In the genomic region with DNA sequence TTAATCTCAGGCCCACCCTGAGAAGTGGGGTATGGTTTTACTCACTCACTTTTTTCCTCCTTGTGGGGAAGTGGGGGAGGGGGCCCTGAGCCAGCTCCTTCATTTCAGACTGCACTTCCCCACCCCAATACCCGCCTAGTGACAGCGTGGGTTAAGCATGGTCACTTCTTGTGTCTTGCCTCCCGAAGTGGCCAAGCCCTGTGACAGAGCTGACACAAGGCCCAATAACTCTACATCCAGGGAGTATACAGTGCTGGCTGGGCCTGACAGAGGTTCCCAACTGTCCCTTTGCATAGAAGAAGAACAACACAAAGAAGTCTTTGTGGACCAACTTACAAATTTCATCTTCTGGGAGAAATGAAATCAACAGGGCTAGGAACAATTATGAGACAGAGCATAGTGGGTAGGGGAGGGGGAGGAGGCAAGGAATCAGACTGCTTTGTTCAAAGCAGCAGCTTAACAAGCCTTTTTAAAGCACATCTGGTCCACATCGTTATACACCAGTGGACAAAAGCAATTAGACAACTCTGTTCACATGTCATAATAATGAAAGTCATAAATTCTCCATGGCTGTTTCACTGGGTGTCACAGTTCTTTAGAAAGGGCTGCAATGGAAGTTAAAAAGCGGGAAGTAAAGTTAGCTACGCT, we compare ENCODE assay signal across 15 mouse cellular contexts. TPM values are rescaled to one million over a fixed set of nuclear protein-coding genes. Genes with fewer than 3 reads are reported as not detected.
DNase-seq lines count a peak whose midpoint lies in the region; ATAC-seq and TF ChIP-seq lines count a peak whose summit lies in the region.
"Had no signal": no experiment of that assay in that cellular context is flagged by ENCODE, and none has a peak within 500 bp of the region (broad histone marks: within the 10 kb centered on the region; RNA-seq: fewer than 3 reads in every experiment).

No protein-coding gene starts in this region.

- TF ChIP-seq CTCF in left cerebral cortex, adult 2 months (IDR thresholded peaks at IDR 0.05): no peak

- no peak overlapping the region for H3K4me2 ChIP-seq in hindbrain, embryonic 11.5 days (replicated peaks; ENCODE audit: low read depth, low read length)
- H3K4me2 ChIP-seq in neural tube, embryonic 11.5 days (ENCODE audit: low read depth): no peak overlapping the region
- no peak overlapping the region for H3K4me2 ChIP-seq in limb, embryonic 11.5 days (ENCODE audit: low read depth, severe bottlenecking)
- no peak overlapping the region for H3K4me2 ChIP-seq in intestine, embryonic 15.5 days (replicated peaks)
- H3K4me2 ChIP-seq: limb, embryonic 15.5 days had no signal

- no peaks in the 10 kb centered on the region for H3K9me3 ChIP-seq in hindbrain, embryonic 11.5 days (ENCODE audit: control insufficient read depth, low read length)
- no peaks in the 10 kb centered on the region for H3K9me3 ChIP-seq in hindbrain, embryonic 10.5 days
- H3K9me3 ChIP-seq in neural tube, embryonic 11.5 days (ENCODE audit: control insufficient read depth, low read length): no peaks in the 10 kb centered on the region
- no peaks in the 10 kb centered on the region for H3K9me3 ChIP-seq in limb, embryonic 11.5 days (ENCODE audit: control insufficient read depth, low read length)
- H3K9me3 ChIP-seq in intestine, embryonic 15.5 days: no peaks in the 10 kb centered on the region
- H3K9me3 ChIP-seq: limb, embryonic 15.5 days had no signal

- intact Hi-C loops in left cerebral cortex, adult 2 months (cut with DNase I): loop anchor here (10.0 kb wide), 1 partner anchor 641 kb away; no protein-coding TSS in a partner anchor

- H3K4me3 ChIP-seq in hindbrain, embryonic 11.5 days (ENCODE audit: low read depth, low read length): no peak overlapping the region
- no peak overlapping the region for H3K4me3 ChIP-seq in hindbrain, embryonic 10.5 days
- no peak overlapping the region for H3K4me3 ChIP-seq in neural tube, embryonic 11.5 days (ENCODE audit: low read depth, low read length)
- no peak overlapping the region for H3K4me3 ChIP-seq in limb, embryonic 11.5 days (ENCODE audit: low read depth, low read length)
- H3K4me3 ChIP-seq in left cerebral cortex, adult 2 months: no peak overlapping the region
- H3K4me3 ChIP-seq in intestine, embryonic 15.5 days (replicated peaks): no peak overlapping the region
- H3K4me3 ChIP-seq: erythroblast, embryonic 14.5 days; limb, embryonic 15.5 days had no signal

- no peaks in the 10 kb centered on the region for H3K36me3 ChIP-seq in hindbrain, embryonic 11.5 days (ENCODE audit: control insufficient read depth, insufficient read depth, low read length)
- no peaks in the 10 kb centered on the region for H3K36me3 ChIP-seq in hindbrain, embryonic 10.5 days
- H3K36me3 ChIP-seq in neural tube, embryonic 11.5 days (ENCODE audit: control insufficient read depth, insufficient read depth, low read length): no peaks in the 10 kb centered on the region
- H3K36me3 ChIP-seq in limb, embryonic 11.5 days (ENCODE audit: control insufficient read depth, insufficient read depth, low read length): no peaks in the 10 kb centered on the region
- no peaks in the 10 kb centered on the region for H3K36me3 ChIP-seq in intestine, embryonic 15.5 days
- H3K36me3 ChIP-seq: limb, embryonic 15.5 days had no signal

- 62% methylated on average over 6 of the region's 6 CpGs for WGBS in hindbrain, embryonic 11.5 days
- 67% methylated on average over 6 of the region's 6 CpGs for WGBS in hindbrain, embryonic 10.5 days
- 42% methylated on average over 6 of the region's 6 CpGs for WGBS in neural tube, embryonic 11.5 days
- WGBS in limb, embryonic 11.5 days: 27% methylated on average over 6 of the region's 6 CpGs
- 75% methylated on average over 6 of the region's 6 CpGs for WGBS in intestine, embryonic 15.5 days

- no peak for DNase-seq in hindbrain, embryonic 11.5 days (ENCODE audit: low spot score)
- no peak for DNase-seq in hindbrain, embryonic 10.5 days (ENCODE audit: low spot score)
- DNase-seq in neural tube, embryonic 11.5 days (ENCODE audit: low spot score): no peak
- DNase-seq in neural tube, embryonic 10.5 days (ENCODE audit: extremely low spot score, low spot score): no peak
- DNase-seq in limb, embryonic 11.5 days (ENCODE audit: low spot score): peak; percentile 45
- no peak for DNase-seq in left cerebral cortex, adult 2 months (ENCODE audit: extremely low spot score in 1 of 2, low spot score in 2 of 2)
- DNase-seq: heart, adult 18-20 months; heart, postnatal 10 days; kidney, adult 18-20 months; thymus, postnatal 14 days had no signal

- no peaks in the 10 kb centered on the region; the same call in 1 of the 2 replicates for H3K27me3 ChIP-seq in hindbrain, embryonic 11.5 days (ENCODE audit: control insufficient read depth, insufficient read depth, low read length)
- no peaks in the 10 kb centered on the region for H3K27me3 ChIP-seq in hindbrain, embryonic 10.5 days (ENCODE audit: insufficient read depth, poor library complexity, severe bottlenecking)
- H3K27me3 ChIP-seq in neural tube, embryonic 11.5 days (ENCODE audit: control insufficient read depth, insufficient read depth, low read length): no peaks in the 10 kb centered on the region
- no peaks in the 10 kb centered on the region for H3K27me3 ChIP-seq in limb, embryonic 11.5 days (ENCODE audit: control insufficient read depth, insufficient read depth, low read length)
- H3K27me3 ChIP-seq in intestine, embryonic 15.5 days (replicated peaks): no peaks in the 10 kb centered on the region

- H3K9ac ChIP-seq in hindbrain, embryonic 11.5 days (ENCODE audit: low read depth, low read length): no peak overlapping the region
- no peak overlapping the region for H3K9ac ChIP-seq in neural tube, embryonic 11.5 days (ENCODE audit: low read length)
- H3K9ac ChIP-seq in limb, embryonic 11.5 days (ENCODE audit: low read length): no peak overlapping the region
- H3K9ac ChIP-seq in intestine, embryonic 15.5 days: no peak overlapping the region
- H3K9ac ChIP-seq: limb, embryonic 15.5 days had no signal

- H3K4me1 ChIP-seq in hindbrain, embryonic 11.5 days (replicated peaks; ENCODE audit: control insufficient read depth, insufficient read depth, low read length): no peaks in the 10 kb centered on the region
- H3K4me1 ChIP-seq in hindbrain, embryonic 10.5 days (replicated peaks): peaks cover 12% of the 10 kb centered on the region
- no peaks in the 10 kb centered on the region for H3K4me1 ChIP-seq in neural tube, embryonic 11.5 days (ENCODE audit: control insufficient read depth, insufficient read depth, low read length)
- peaks cover 10% of the 10 kb centered on the region; the same call in 1 of the 2 replicates for H3K4me1 ChIP-seq in limb, embryonic 11.5 days (ENCODE audit: control insufficient read depth, insufficient read depth, low read length)
- H3K4me1 ChIP-seq in intestine, embryonic 15.5 days (replicated peaks): no peaks in the 10 kb centered on the region

- H3K27ac ChIP-seq in hindbrain, embryonic 11.5 days (ENCODE audit: low read depth, low read length): no peak overlapping the region
- H3K27ac ChIP-seq in hindbrain, embryonic 10.5 days: no peak overlapping the region
- no peak overlapping the region for H3K27ac ChIP-seq in neural tube, embryonic 11.5 days (ENCODE audit: low read depth, low read length)
- H3K27ac ChIP-seq in limb, embryonic 11.5 days (replicated peaks; ENCODE audit: low read depth, low read length): peak overlapping the region; percentile 15
- no peak overlapping the region; the same call in 1 of the 2 replicates for H3K27ac ChIP-seq in left cerebral cortex, adult 2 months
- H3K27ac ChIP-seq in intestine, embryonic 15.5 days: no peak overlapping the region
- H3K27ac ChIP-seq: limb, embryonic 15.5 days had no signal

- peak; percentile 57; the same call in 1 of the 2 replicates for ATAC-seq in hindbrain, embryonic 11.5 days (ENCODE audit: low FRiP score)
- peak; percentile 71 for ATAC-seq in neural tube, embryonic 11.5 days (ENCODE audit: insufficient read depth, low FRiP score, low TSS enrichment)
- peak; percentile 78 for ATAC-seq in limb, embryonic 11.5 days (ENCODE audit: insufficient number of reproducible peaks, low FRiP score, low TSS enrichment, low read depth)
- ATAC-seq in intestine, embryonic 15.5 days: no peak
- ATAC-seq: activated CD4-positive, CD25-positive, alpha-beta regulatory T cell, adult 4 months; CD4-positive, CD25-positive, alpha-beta regulatory T cell, adult 4 months had no signal

RNA-seq across cellular contexts. Expression of gene Ube2e1, which starts 42.2 kb away (rescaled TPM):
- 67.4 and 81.9 TPM in 2 replicates for polyA plus RNA-seq in hindbrain, embryonic 11.5 days (2014; fragmentation: Nextera tagmentation; extraction: Ambion mirVana)
- 160 and 166 TPM in 2 replicates for polyA plus RNA-seq in hindbrain, embryonic 10.5 days (2016; fragmentation: Nextera tagmentation; extraction: Ambion mirVana)
- polyA plus RNA-seq in neural tube, embryonic 11.5 days (2014; fragmentation: Nextera tagmentation; extraction: Ambion mirVana): 64.2 and 71.9 TPM in 2 replicates
- 61.7 and 74.9 TPM in 2 replicates for polyA plus RNA-seq in limb, embryonic 11.5 days (2014; fragmentation: Nextera tagmentation; extraction: Ambion mirVana)
- 100 to 1,000 TPM; 119 to 123 TPM for total RNA-seq in left cerebral cortex, adult 2 months (2021)
- polyA plus RNA-seq in intestine, embryonic 15.5 days (2015; fragmentation: Nextera tagmentation; extraction: Ambion mirVana): 121 and 130 TPM in 2 replicates
